Mouse (Mus musculus) embryonic facial prominence, embryonic 11.5 days (tissue): ENCODE data around the gene Rpap3. TPM values are rescaled to one million over a fixed set of nuclear protein-coding genes. Genes with fewer than 3 reads are reported as not detected.

Source experiments
- ATAC-seq: fragments of 200-750 bp; cut with Nextera tagmentation; replicated peaks from 2 replicates; pipeline ENCODE4 v1.8.0; 2017; ENCODE audit warnings: low read depth; ENCODE audit not compliant: insufficient number of reproducible peaks, low FRiP score, low TSS enrichment
- DNase-seq: peaks from one replicate; pipeline ENCODE4 v3.0.0-alpha.2; 2015; ENCODE audit warnings: low spot score
- H3K27ac ChIP-seq: fragments of 300-500 bp; sonication (generic); replicated peaks from 2 replicates; pipeline ENCODE4 v1.5.1; 2014; ENCODE audit warnings: mild to moderate bottlenecking, low read depth, low read length, control low read depth
- H3K27me3 ChIP-seq: fragments of 300-500 bp; sonication (generic); 2 replicates; pipeline ENCODE4 v1.6.1; 2014; ENCODE audit warnings: mild to moderate bottlenecking, low read length, moderate library complexity, mixed read lengths; ENCODE audit not compliant: control insufficient read depth, insufficient read depth
- H3K36me3 ChIP-seq: fragments of 300-500 bp; sonication (generic); replicated peaks from 2 replicates; pipeline ENCODE4 v1.6.1; 2014; ENCODE audit warnings: low read depth, mild to moderate bottlenecking, low read length, moderate library complexity, mixed read lengths; ENCODE audit not compliant: control insufficient read depth, insufficient read depth
- H3K4me1 ChIP-seq: fragments of 300-500 bp; sonication (generic); 2 replicates; pipeline ENCODE4 v1.6.1; 2014; ENCODE audit warnings: low read length, mixed read lengths; ENCODE audit not compliant: control insufficient read depth, insufficient read depth
- H3K4me2 ChIP-seq: fragments of 300-500 bp; sonication (generic); 2 replicates; pipeline ENCODE4 v1.6.1; 2014; ENCODE audit warnings: low read depth, mild to moderate bottlenecking, control low read depth, low read length, moderate library complexity
- H3K4me3 ChIP-seq: fragments of 300-500 bp; sonication (generic); 2 replicates; pipeline ENCODE4 v1.5.1; 2014; ENCODE audit warnings: low read depth, low read length, control low read depth
- H3K9ac ChIP-seq: fragments of 300-500 bp; sonication (generic); replicated peaks from 2 replicates; pipeline ENCODE4 v1.6.1; 2014; ENCODE audit warnings: mild to moderate bottlenecking, control low read depth, low read length
- H3K9me3 ChIP-seq: fragments of 300-500 bp; sonication (generic); replicated peaks from 2 replicates; pipeline ENCODE4 v1.6.1; 2016; ENCODE audit warnings: mild to moderate bottlenecking, low read length, inconsistent platforms, mixed read lengths; ENCODE audit not compliant: control insufficient read depth
- WGBS: fragments of 180-500 bp; shearing (Covaris S2); extraction: QIAGEN DNeasy Blood & Tissue Kit; methylation state at CpG from one replicate; pipeline ENCODE4 v1.1.7; 2014; 5-methylcytosine and 5-hydroxymethylcytosine counted together
- polyA plus RNA-seq: library from polyadenylated mRNA; unstranded; fragments of >200 nt; fragmentation: Nextera tagmentation; extraction: Ambion mirVana; gene quantifications from 2 replicates; pipeline ENCODE4 v1.2.1, GENCODE M21; 2014

The Rpap3 gene
- polyA plus RNA-seq, 1 experiment from 2014 or later, result 54.7 TPM

GRCm38 (mm10) chr15:97657856-97658754 lies 47.5 kb downstream of the Rpap3 start:
- ATAC-seq, result no peak
- H3K4me3 ChIP-seq, result no peak overlapping the region
- no peak for DNase-seq
- no peaks in the 10 kb centered on the region for H3K36me3 ChIP-seq
- no peak overlapping the region for H3K9ac ChIP-seq
- no peak overlapping the region for H3K27ac ChIP-seq
- H3K9me3 ChIP-seq, result no peaks in the 10 kb centered on the region
- H3K4me2 ChIP-seq, result no peak overlapping the region
- WGBS, result 61% methylated on average over 26 of the region's 26 CpGs
- no peaks in the 10 kb centered on the region for H3K27me3 ChIP-seq
- H3K4me1 ChIP-seq, result no peaks in the 10 kb centered on the region

GRCm38 (mm10) chr15:97657420-97657819 lies 48.2 kb downstream of the Rpap3 start:
- Histone ChIP-seq H3K4me2 (no peak overlapping the region), H3K36me3 (no peaks in the 10 kb centered on the region), H3K27ac (no peak overlapping the region), H3K4me1 (no peaks in the 10 kb centered on the region), H3K9me3 (no peaks in the 10 kb centered on the region), H3K4me3 (no peak overlapping the region), H3K27me3 (no peaks in the 10 kb centered on the region), H3K9ac (no peak overlapping the region)
- WGBS, result 94% methylated on average over 14 of the region's 14 CpGs
- ATAC-seq (no peak), DNase-seq (no peak)

- H3K27ac ChIP-seq, result no peak overlapping the region
- H3K9ac ChIP-seq, result no peak overlapping the region
- H3K4me3 ChIP-seq, result no peak overlapping the region
- no peak for DNase-seq
- no peak overlapping the region for H3K4me2 ChIP-seq
- H3K36me3 ChIP-seq, result no peaks in the 10 kb centered on the region
- no peak for ATAC-seq
- H3K27me3 ChIP-seq, result no peaks in the 10 kb centered on the region
- WGBS, result 69% methylated on average over 4 of the region's 4 CpGs
- no peaks in the 10 kb centered on the region for H3K4me1 ChIP-seq
- no peaks in the 10 kb centered on the region for H3K9me3 ChIP-seq
These were observed 55.9 kb downstream of the Rpap3 start for GRCm38 (mm10) chr15:97649726-97650125.

GRCm38 (mm10) chr15:97648176-97648575 lies 57.4 kb downstream of the Rpap3 start:
- H3K4me1 ChIP-seq, result no peaks in the 10 kb centered on the region
- H3K4me3 ChIP-seq, result no peak overlapping the region
- H3K9me3 ChIP-seq, result no peaks in the 10 kb centered on the region
- no peak overlapping the region for H3K27ac ChIP-seq
- H3K36me3 ChIP-seq, result no peaks in the 10 kb centered on the region
- no peaks in the 10 kb centered on the region for H3K27me3 ChIP-seq
- ATAC-seq, result no peak
- H3K4me2 ChIP-seq, result no peak overlapping the region
- no peak overlapping the region for H3K9ac ChIP-seq
- no peak for DNase-seq
- WGBS, result 83% methylated on average over 18 of the region's 18 CpGs

- no peak overlapping the region for H3K4me2 ChIP-seq
- no peak overlapping the region for H3K9ac ChIP-seq
- H3K27me3 ChIP-seq, result no peaks in the 10 kb centered on the region
- no peak overlapping the region for H3K27ac ChIP-seq
- H3K4me1 ChIP-seq, result no peaks in the 10 kb centered on the region
- ATAC-seq, result no peak
- H3K9me3 ChIP-seq, result no peaks in the 10 kb centered on the region
- WGBS, result 59% methylated on average over 7 of the region's 7 CpGs
- DNase-seq, result no peak
- H3K36me3 ChIP-seq, result no peaks in the 10 kb centered on the region
- no peak overlapping the region for H3K4me3 ChIP-seq
These were observed 59.2 kb downstream of the Rpap3 start for GRCm38 (mm10) chr15:97646426-97646825.

GRCm38 (mm10) chr15:97643986-97644385 lies 61.6 kb downstream of the Rpap3 start:
- Histone ChIP-seq H3K27me3 (no peaks in the 10 kb centered on the region), H3K4me2 (no peak overlapping the region), H3K9ac (no peak overlapping the region), H3K9me3 (no peaks in the 10 kb centered on the region), H3K36me3 (no peaks in the 10 kb centered on the region), H3K4me1 (no peaks in the 10 kb centered on the region), H3K27ac (no peak overlapping the region), H3K4me3 (no peak overlapping the region)
- no peak for DNase-seq
- ATAC-seq, result no peak
- WGBS, result 92% methylated on average over 4 of the region's 4 CpGs

Other genes with a start within 250 kb of the Rpap3 start
- gene Endou, start 25.5 kb upstream of the Rpap3 start, polyA plus RNA-seq, result not detected in 2 replicates
- 2.2 and 2.4 TPM in 2 replicates for gene Rapgef3, start 62.1 kb upstream of the Rpap3 start, polyA plus RNA-seq
- 18.9 and 22.8 TPM in 2 replicates for gene Slc48a1, start 72.7 kb upstream of the Rpap3 start, polyA plus RNA-seq
- 17.0 and 20.3 TPM in 2 replicates for gene Hdac7, start 138.7 kb upstream of the Rpap3 start, polyA plus RNA-seq
- 0.29 and 0.36 TPM in 2 replicates for gene Vdr, start 204.8 kb upstream of the Rpap3 start, polyA plus RNA-seq